Mouse (Mus musculus) forebrain, postnatal 0 days (tissue): ENCODE data around the gene Misp. TPM values are rescaled to one million over a fixed set of nuclear protein-coding genes. Genes with fewer than 3 reads are reported as not detected.

Experiments
- ATAC-seq: fragments of 200-750 bp; cut with Nextera tagmentation; 2 replicates; pipeline ENCODE4 v1.8.0; 2017; ENCODE audit warnings: mild to moderate bottlenecking, moderate library complexity
- DNase-seq: peaks from one replicate; pipeline ENCODE4 v3.0.0-alpha.2; 2015
- H3K27ac ChIP-seq: fragments of 300-500 bp; sonication (generic); 2 replicates; pipeline ENCODE4 v1.5.1; 2014; ENCODE audit warnings: low read depth, mild to moderate bottlenecking, antibody characterized with exemption, low read length, moderate library complexity, mixed read lengths
- H3K27me3 ChIP-seq: fragments of 300-500 bp; sonication (generic); 2 replicates; pipeline ENCODE4 v1.6.1; 2014; ENCODE audit warnings: mild to moderate bottlenecking, low read length, mixed read lengths; ENCODE audit not compliant: insufficient read depth
- H3K36me3 ChIP-seq: fragments of 300-500 bp; sonication (generic); 2 replicates; pipeline ENCODE4 v1.6.1; 2014; ENCODE audit warnings: mild to moderate bottlenecking, moderate library complexity; ENCODE audit not compliant: insufficient read depth
- H3K4me1 ChIP-seq: fragments of 300-500 bp; sonication (generic); 2 replicates; pipeline ENCODE4 v1.6.1; 2014; ENCODE audit warnings: antibody characterized with exemption; ENCODE audit not compliant: insufficient read depth
- H3K4me2 ChIP-seq: fragments of 300-500 bp; sonication (generic); 2 replicates; pipeline ENCODE4 v1.6.1; 2014; ENCODE audit warnings: low read depth, mild to moderate bottlenecking, moderate library complexity
- H3K4me3 ChIP-seq: fragments of 300-500 bp; sonication (generic); 2 replicates; pipeline ENCODE4 v1.5.1; 2014; ENCODE audit warnings: low read depth, low read length, mixed read lengths
- H3K9ac ChIP-seq: fragments of 300-500 bp; sonication (generic); 2 replicates; pipeline ENCODE4 v1.6.1; 2014; ENCODE audit warnings: mild to moderate bottlenecking
- H3K9me3 ChIP-seq: fragments of 300-500 bp; sonication (generic); 2 replicates; pipeline ENCODE4 v1.6.1; 2016; ENCODE audit warnings: low read length
- CTCF ChIP-seq: sonication (generic); IDR thresholded peaks from 2 replicates; pipeline ENCODE4 v1.5.1; 2016; ENCODE audit warnings: antibody characterized with exemption, control low read depth, low read depth
- WGBS: fragments of 180-500 bp; shearing (Covaris S2); extraction: QIAGEN DNeasy Blood & Tissue Kit; methylation state at CpG from one replicate; pipeline ENCODE4 v1.1.7; 2014; 5-methylcytosine and 5-hydroxymethylcytosine counted together
- microRNA-seq, 2 experiments: library from miRNA; unstranded; fragments of <30 nt; microRNA quantifications; one replicate each; pipeline ENCODE4; 2016
- polyA plus RNA-seq: library from polyadenylated mRNA; unstranded; fragments of >200 nt; fragmentation: Nextera tagmentation; extraction: Ambion mirVana; gene quantifications from 2 replicates; pipeline ENCODE4 v1.2.1, GENCODE M21; 2015
- total RNA-seq: library from RNA; depleted of rRNA; stranded (reverse); fragments of >200 nt; gene quantifications from 2 replicates; pipeline ENCODE4 v1.2.3, GENCODE M21; 2014; rRNA removed

Gene Misp
- total and polyA plus RNA-seq, 2 experiments from 2014 or later, result 0.24 to 0.41 TPM

DNA sequence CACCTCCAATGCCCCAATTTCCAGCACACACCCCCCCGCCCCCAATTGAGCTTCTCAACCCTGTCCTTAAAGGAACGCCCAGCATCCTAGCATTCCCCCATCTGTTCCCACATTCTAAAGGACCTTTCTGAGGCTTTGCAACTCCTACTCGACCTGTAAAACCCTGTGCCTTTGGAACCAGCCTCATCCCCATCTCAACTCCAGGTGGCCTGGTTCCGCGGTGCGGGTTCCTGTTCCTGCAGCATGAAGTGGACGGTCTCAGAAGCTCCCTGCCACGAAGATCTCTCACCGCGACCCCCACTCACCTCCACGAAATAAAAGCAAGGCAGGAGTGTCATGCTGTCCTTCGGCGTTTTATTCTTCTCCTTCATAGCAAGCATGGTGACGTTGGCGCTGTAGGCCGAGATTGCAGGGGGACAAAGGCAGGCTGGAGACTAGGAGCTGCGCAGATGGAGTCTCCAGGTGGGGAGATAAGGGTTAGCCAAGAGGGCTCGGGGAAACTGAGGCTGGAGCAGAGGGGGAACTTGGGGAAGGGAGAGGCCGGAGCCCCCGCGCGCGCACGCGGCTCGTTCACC, 53.0 kb downstream of the Misp start:
- no peak for DNase-seq
- Histone ChIP-seq H3K9me3 (no peaks in the 10 kb centered on the region), H3K4me1 (no peaks in the 10 kb centered on the region), H3K27ac (peak overlapping the region; percentile 93), H3K4me2 (peak overlapping the region; percentile 67), H3K27me3 (no peaks in the 10 kb centered on the region), H3K36me3 (peaks cover 13% of the 10 kb centered on the region), H3K9ac (peak overlapping the region; percentile 87), H3K4me3 (peak overlapping the region; percentile 54)
- WGBS, result 3% methylated on average over 26 of the region's 26 CpGs
- TF ChIP-seq CTCF, result no peak
- ATAC-seq, result peak; percentile 32

DNA sequence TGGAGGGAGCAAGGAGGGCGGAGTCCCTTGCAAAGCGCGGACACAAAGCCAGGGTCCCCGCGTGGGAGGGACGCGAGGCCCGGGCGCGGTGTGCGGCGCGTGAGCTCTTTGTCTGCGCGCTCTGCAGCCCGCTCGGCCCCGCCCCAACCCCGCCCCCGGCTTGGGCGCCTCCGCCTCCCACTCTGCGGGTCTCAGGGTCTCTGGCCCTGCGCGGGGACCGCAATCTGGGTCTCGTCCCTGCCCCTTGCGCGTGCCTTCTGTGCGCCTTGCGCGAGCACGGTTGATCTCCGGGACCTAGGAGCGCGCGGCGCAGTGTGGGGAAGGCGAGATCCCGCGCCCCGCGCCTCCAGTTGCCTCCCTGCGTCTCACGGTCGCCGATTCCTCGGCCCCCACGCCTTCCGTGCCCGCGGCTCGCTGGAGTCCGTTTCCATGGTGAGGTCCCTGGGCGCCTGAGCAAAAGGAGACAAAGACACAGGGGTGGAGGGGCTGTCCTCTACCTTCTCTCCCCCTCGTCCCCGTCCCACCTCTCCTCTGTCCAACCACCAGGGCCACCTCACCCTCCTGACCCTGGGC, 53.6 kb downstream of the Misp start, which contains the start of the genes Prtn3 and Plppr3:
Prtn3 (plus strand) TSS at position 187 of the 573 bp plus-strand sequence.
Plppr3 (minus strand) TSS at position 345 of the 573 bp plus-strand sequence.
- Histone ChIP-seq H3K36me3 (peaks cover 12% of the 10 kb centered on the region), H3K9me3 (no peaks in the 10 kb centered on the region), H3K4me1 (no peaks in the 10 kb centered on the region), H3K27ac (peak within 1 kb of the TSS; percentile 93), H3K27me3 (no peaks in the 10 kb centered on the region), H3K9ac (peak within 1 kb of the TSS; percentile 87), H3K4me3 (peak within 1 kb of the TSS; percentile 54), H3K4me2 (peak within 1 kb of the TSS; percentile 67)
- under 1% methylated on average over 39 of the region's 57 CpGs for WGBS
- peak; percentile 88 for ATAC-seq
- DNase-seq, result peak; percentile 89
- no peak; the same call in 1 of the 2 replicates for TF ChIP-seq CTCF

DNA sequence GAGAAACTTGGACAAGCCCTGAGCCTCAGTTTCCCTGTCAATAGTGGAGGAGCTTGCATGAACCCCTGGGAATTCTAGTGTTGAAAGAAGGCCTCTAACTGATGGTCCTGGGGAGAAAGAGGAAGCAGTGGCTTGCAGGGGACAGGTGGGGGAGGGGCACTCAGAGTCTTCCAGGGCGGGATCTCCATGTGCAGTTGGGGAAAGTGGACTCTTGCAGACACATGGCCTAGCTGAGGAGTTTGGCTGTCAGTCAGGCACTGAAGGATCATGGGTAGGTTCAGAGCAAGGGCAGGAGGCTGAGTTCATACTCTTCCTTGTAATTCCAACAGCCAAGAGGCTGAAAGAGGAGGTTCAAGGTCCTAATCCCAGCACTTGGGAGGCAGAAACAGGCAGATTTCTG, 56.4 kb downstream of the Misp start:
- H3K36me3 ChIP-seq, result no peaks in the 10 kb centered on the region
- H3K27me3 ChIP-seq, result peaks cover 5% of the 10 kb centered on the region; the same call in 1 of the 2 replicates
- H3K9ac ChIP-seq, result no peak overlapping the region
- no peak overlapping the region for H3K27ac ChIP-seq
- no peaks in the 10 kb centered on the region for H3K9me3 ChIP-seq
- H3K4me3 ChIP-seq, result no peak overlapping the region
- no peaks in the 10 kb centered on the region for H3K4me1 ChIP-seq
- DNase-seq (no peak), ATAC-seq (no peak)
- 60% methylated on average over 1 of the region's 1 CpGs for WGBS
- no peak overlapping the region for H3K4me2 ChIP-seq
- TF ChIP-seq CTCF, result no peak

DNA sequence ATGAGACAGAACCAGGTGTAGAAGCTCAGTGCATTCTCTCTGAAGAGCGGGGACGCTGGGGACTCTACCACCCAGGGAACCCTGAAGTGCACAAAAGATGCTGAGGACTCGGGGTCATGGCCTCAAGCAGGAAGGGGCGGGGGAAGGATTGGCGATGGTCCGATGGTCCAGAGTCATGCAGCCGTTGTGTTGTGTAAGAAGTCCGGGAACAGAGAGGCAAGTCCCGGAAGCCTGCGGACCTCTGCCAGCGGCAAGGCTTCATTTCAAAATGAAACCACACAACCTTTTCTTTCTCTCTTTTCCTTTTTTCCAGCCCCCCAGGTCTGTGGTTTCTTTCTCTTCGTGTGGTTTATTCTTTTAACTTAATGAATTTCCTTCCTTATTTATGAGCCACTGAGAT, 57.0 kb downstream of the Misp start:
- H3K4me1 ChIP-seq, result no peaks in the 10 kb centered on the region
- H3K4me2 ChIP-seq, result no peak overlapping the region
- DNase-seq (no peak), ATAC-seq (no peak)
- TF ChIP-seq CTCF, result no peak
- H3K36me3 ChIP-seq, result no peaks in the 10 kb centered on the region
- WGBS, result 57% methylated on average over 12 of the region's 12 CpGs
- H3K9ac ChIP-seq, result no peak overlapping the region
- no peak overlapping the region for H3K27ac ChIP-seq
- H3K27me3 ChIP-seq, result peaks cover 5% of the 10 kb centered on the region; the same call in 1 of the 2 replicates
- H3K9me3 ChIP-seq, result no peaks in the 10 kb centered on the region
- H3K4me3 ChIP-seq, result no peak overlapping the region

DNA sequence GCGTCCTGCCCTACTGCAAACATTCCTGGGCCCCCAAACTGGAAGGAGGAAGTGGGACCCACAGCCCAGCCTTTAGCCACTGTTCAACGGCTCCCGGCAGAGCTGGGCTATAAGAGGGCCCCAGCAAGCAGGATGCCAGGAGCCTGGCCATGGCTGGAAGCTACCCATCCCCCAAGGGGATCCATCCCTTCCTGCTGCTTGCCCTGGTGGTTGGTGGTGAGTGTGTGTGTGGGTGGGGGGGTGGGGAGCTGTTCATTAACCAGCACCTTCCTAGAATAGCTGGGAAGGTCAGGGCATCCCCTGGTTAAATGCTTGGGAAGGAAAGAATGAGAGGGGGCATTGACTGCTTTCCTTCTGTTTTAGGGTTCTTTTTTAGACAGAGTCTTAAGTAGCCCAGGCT, 58.7 kb downstream of the Misp start:
- Histone ChIP-seq H3K36me3 (no peaks in the 10 kb centered on the region), H3K4me2 (no peak overlapping the region), H3K27ac (no peak overlapping the region), H3K9me3 (no peaks in the 10 kb centered on the region), H3K9ac (no peak overlapping the region), H3K27me3 (peaks cover 5% of the 10 kb centered on the region; the same call in 1 of the 2 replicates), H3K4me1 (no peaks in the 10 kb centered on the region), H3K4me3 (no peak overlapping the region)
- no peak for TF ChIP-seq CTCF
- DNase-seq (no peak), ATAC-seq (no peak)
- 61% methylated on average over 3 of the region's 3 CpGs for WGBS

Small RNA genes within 50 kb of the gene (microRNA-seq; reads per million reads assigned to microRNA genes)
- gene Mir6910, result 0 to 0.24 reads per million in 2 experiments

Other genes with a start within 250 kb of the Misp start
Only the 30 nearest of the 34 such genes appear.
- 45.3 and 54.7 TPM in 2 replicates for gene Shc2, start 183.1 kb upstream of the Misp start, total RNA-seq
- 11.3 and 16.9 TPM in 2 replicates for gene Shc2, start 183.1 kb upstream of the Misp start, polyA plus RNA-seq
- 0.38 and 0.52 TPM in 2 replicates for gene Odf3l2, start 175.3 kb upstream of the Misp start, total RNA-seq
- gene Odf3l2, start 175.3 kb upstream of the Misp start, polyA plus RNA-seq, result 0.44 and 0.81 TPM in 2 replicates
- gene Madcam1, start 156.4 kb upstream of the Misp start, total RNA-seq, result 0.38 and 0.95 TPM in 2 replicates
- 0.67 and 0.70 TPM in 2 replicates for gene Madcam1, start 156.4 kb upstream of the Misp start, polyA plus RNA-seq
- 64.2 and 91.5 TPM in 2 replicates for gene Tpgs1, start 151.6 kb upstream of the Misp start, total RNA-seq
- gene Tpgs1, start 151.6 kb upstream of the Misp start, polyA plus RNA-seq, result 128 and 148 TPM in 2 replicates
- 61.9 and 69.9 TPM in 2 replicates for gene Cdc34, start 138.8 kb upstream of the Misp start, total RNA-seq
- gene Cdc34, start 138.8 kb upstream of the Misp start, polyA plus RNA-seq, result 67.9 and 76.5 TPM in 2 replicates
- gene Gzmm, start 132.0 kb upstream of the Misp start, total RNA-seq, result 2.5 and 3.3 TPM in 2 replicates
- 1.1 and 1.3 TPM in 2 replicates for gene Gzmm, start 132.0 kb upstream of the Misp start, polyA plus RNA-seq
- gene Bsg, start 116.5 kb upstream of the Misp start, total RNA-seq, result 960 and 1,112 TPM in 2 replicates
- 1,015 and 1,046 TPM in 2 replicates for gene Bsg, start 116.5 kb upstream of the Misp start, polyA plus RNA-seq
- gene Hcn2, start 104.4 kb upstream of the Misp start, total RNA-seq, result 28.0 and 34.5 TPM in 2 replicates
- gene Hcn2, start 104.4 kb upstream of the Misp start, polyA plus RNA-seq, result 3.6 and 4.7 TPM in 2 replicates
- 27.8 and 34.9 TPM in 2 replicates for gene Polrmt, start 74.4 kb upstream of the Misp start, total RNA-seq
- gene Polrmt, start 74.4 kb upstream of the Misp start, polyA plus RNA-seq, result 27.3 and 30.2 TPM in 2 replicates
- gene Fgf22, start 65.9 kb upstream of the Misp start, total RNA-seq, result 0.62 and 1.0 TPM in 2 replicates
- 0.99 and 1.7 TPM in 2 replicates for gene Fgf22, start 65.9 kb upstream of the Misp start, polyA plus RNA-seq
- gene Rnf126, start 54.0 kb upstream of the Misp start, total RNA-seq, result 54.1 and 88.3 TPM in 2 replicates
- 131 and 143 TPM in 2 replicates for gene Rnf126, start 54.0 kb upstream of the Misp start, polyA plus RNA-seq
- 2.1 and 4.5 TPM in 2 replicates for gene Fstl3, start 43.7 kb upstream of the Misp start, total RNA-seq
- gene Fstl3, start 43.7 kb upstream of the Misp start, polyA plus RNA-seq, result 1.7 and 2.8 TPM in 2 replicates
- gene Prss57, start 30.0 kb upstream of the Misp start, total RNA-seq, result 0.31 TPM in 1 of 2 replicates, not detected in the other
- 0.35 and 0.67 TPM in 2 replicates for gene Prss57, start 30.0 kb upstream of the Misp start, polyA plus RNA-seq
- 154 and 178 TPM in 2 replicates for gene Palm, start 27.4 kb upstream of the Misp start, total RNA-seq
- gene Palm, start 27.4 kb upstream of the Misp start, polyA plus RNA-seq, result 351 and 365 TPM in 2 replicates
- gene Ptbp1, start 33.4 kb downstream of the Misp start, total RNA-seq, result 92.9 and 97.3 TPM in 2 replicates
- 53.7 and 55.7 TPM in 2 replicates for gene Ptbp1, start 33.4 kb downstream of the Misp start, polyA plus RNA-seq
- 4.9 and 7.8 TPM in 2 replicates for gene Prtn3, start 53.5 kb downstream of the Misp start, total RNA-seq
- 14.9 and 15.4 TPM in 2 replicates for gene Prtn3, start 53.5 kb downstream of the Misp start, polyA plus RNA-seq
- gene Plppr3, start 53.6 kb downstream of the Misp start, total RNA-seq, result 427 and 473 TPM in 2 replicates
- 309 and 328 TPM in 2 replicates for gene Plppr3, start 53.6 kb downstream of the Misp start, polyA plus RNA-seq
- not detected in 2 replicates for gene Elane, start 65.3 kb downstream of the Misp start, total RNA-seq
- gene Elane, start 65.3 kb downstream of the Misp start, polyA plus RNA-seq, result 0.15 TPM in 1 of 2 replicates, not detected in the other
- not detected in 2 replicates for gene Cfd, start 69.9 kb downstream of the Misp start, total RNA-seq
- not detected in 2 replicates for gene Cfd, start 69.9 kb downstream of the Misp start, polyA plus RNA-seq
- 47.0 and 60.9 TPM in 2 replicates for gene Med16, start 87.9 kb downstream of the Misp start, total RNA-seq
- 46.1 and 56.0 TPM in 2 replicates for gene Med16, start 87.9 kb downstream of the Misp start, polyA plus RNA-seq
- gene Gm26602, start 89.9 kb downstream of the Misp start, total RNA-seq, result not detected in 2 replicates
- gene Gm26602, start 89.9 kb downstream of the Misp start, polyA plus RNA-seq, result 34.4 and 39.2 TPM in 2 replicates
- gene Kiss1r, start 96.0 kb downstream of the Misp start, total RNA-seq, result 4.2 and 5.4 TPM in 2 replicates
- gene Kiss1r, start 96.0 kb downstream of the Misp start, polyA plus RNA-seq, result 3.4 and 3.6 TPM in 2 replicates
- gene R3hdm4, start 100.2 kb downstream of the Misp start, total RNA-seq, result 117 and 129 TPM in 2 replicates
- gene R3hdm4, start 100.2 kb downstream of the Misp start, polyA plus RNA-seq, result 282 and 333 TPM in 2 replicates
- gene Arid3a, start 106.1 kb downstream of the Misp start, total RNA-seq, result 7.1 and 7.9 TPM in 2 replicates
- gene Arid3a, start 106.1 kb downstream of the Misp start, polyA plus RNA-seq, result 1.0 and 2.1 TPM in 2 replicates
- 58.2 and 84.6 TPM in 2 replicates for gene Wdr18, start 139.2 kb downstream of the Misp start, total RNA-seq
- gene Wdr18, start 139.2 kb downstream of the Misp start, polyA plus RNA-seq, result 91.9 and 107 TPM in 2 replicates
- 0.14 and 0.15 TPM in 2 replicates for gene Grin3b, start 149.7 kb downstream of the Misp start, total RNA-seq
- gene Grin3b, start 149.7 kb downstream of the Misp start, polyA plus RNA-seq, result 0.09 and 0.18 TPM in 2 replicates
- 109 and 129 TPM in 2 replicates for gene Tmem259, start 163.3 kb downstream of the Misp start, total RNA-seq
- gene Tmem259, start 163.3 kb downstream of the Misp start, polyA plus RNA-seq, result 25.6 and 26.5 TPM in 2 replicates
- 19.5 and 28.2 TPM in 2 replicates for gene Cnn2, start 167.6 kb downstream of the Misp start, total RNA-seq
- gene Cnn2, start 167.6 kb downstream of the Misp start, polyA plus RNA-seq, result 15.7 and 17.0 TPM in 2 replicates
- 6.1 and 6.2 TPM in 2 replicates for gene Abca7, start 175.5 kb downstream of the Misp start, total RNA-seq
- gene Abca7, start 175.5 kb downstream of the Misp start, polyA plus RNA-seq, result 1.1 TPM in 2 replicates
- gene Arhgap45, start 195.7 kb downstream of the Misp start, total RNA-seq, result 2.3 and 2.4 TPM in 2 replicates
- gene Arhgap45, start 195.7 kb downstream of the Misp start, polyA plus RNA-seq, result 1.2 and 1.7 TPM in 2 replicates